Mouse (Mus musculus) 3134 (cell line): ENCODE results near the gene Jazf1.
A peak's percentile ranks its signal among the peaks of the same experiment; 100 is the strongest.

Experiments
- DNase-seq: peaks from one replicate; pipeline ENCODE4 v3.0.0-alpha.2; 2011; ENCODE audit warnings: low spot score; ENCODE audit not compliant: insufficient read length; ENCODE audit errors: extremely low read depth

The Jazf1 gene

DNA sequence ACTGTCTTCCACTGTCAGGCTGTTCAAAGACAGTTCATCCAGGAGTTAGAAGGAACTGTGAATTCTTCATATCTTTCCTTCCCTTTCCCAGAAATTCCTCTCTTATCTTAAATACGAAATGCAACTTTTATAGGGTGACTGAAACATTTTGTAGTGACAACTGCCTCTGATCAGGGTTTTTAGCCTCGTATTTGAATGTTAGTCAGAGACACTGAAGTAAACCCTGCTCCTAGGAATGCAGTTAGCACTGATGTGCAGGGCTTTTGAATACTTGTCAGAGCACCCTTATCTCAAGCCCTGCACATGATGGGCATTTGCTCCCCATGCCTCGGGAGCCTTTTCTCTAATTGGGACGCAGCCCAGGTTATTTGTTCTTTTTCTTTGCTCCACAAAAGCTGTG is 338.1 kb downstream of the Jazf1 start:
- DNase-seq: no peak

DNA sequence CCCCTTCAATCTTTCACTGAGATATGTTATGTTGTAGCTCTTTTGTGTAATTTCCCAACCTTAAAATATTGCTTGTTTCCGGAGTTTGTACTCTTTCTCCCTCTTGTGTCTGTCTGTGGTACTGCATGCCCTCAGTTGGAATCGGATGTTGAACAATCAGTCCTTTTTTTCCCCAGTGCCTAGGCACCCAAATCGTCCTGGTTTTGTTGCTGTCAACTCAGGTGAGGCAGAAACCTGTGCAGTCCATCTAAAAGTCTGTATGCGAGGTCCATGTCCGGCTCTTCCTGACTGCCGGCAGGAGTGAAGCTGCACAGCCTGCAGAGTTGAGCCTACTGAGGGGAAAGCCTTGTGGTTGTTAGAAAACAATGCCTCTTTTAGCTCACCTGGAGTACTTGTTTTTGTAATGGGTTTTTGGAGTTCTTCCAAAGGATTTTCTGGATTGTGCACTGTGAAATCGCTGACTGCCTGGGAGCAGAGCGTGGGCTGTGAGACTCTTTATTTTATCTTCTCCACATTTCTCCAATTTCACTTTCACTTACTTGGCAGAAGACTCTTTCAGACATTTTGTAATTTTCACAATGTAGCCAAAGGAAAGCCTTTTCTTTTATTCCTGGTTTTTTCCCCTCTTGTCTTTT is 343.5 kb downstream of the Jazf1 start:
- DNase-seq: peak; percentile 3
